Mouse (Mus musculus) midbrain, embryonic 11.5 days (tissue): ENCODE measurements at regions not wholly inside any gene's neighbourhood (a gene's known extent, or its start where the extent isn't known, plus 50 kb on each side); places are given as distances from the start of the nearest gene placed in this dataset.

ENCODE experiments used
- ATAC-seq: fragments of 200-750 bp; cut with Nextera tagmentation; 2 replicates; pipeline ENCODE4 v1.8.0; 2017; ENCODE audit warnings: moderate TSS enrichment, moderate library complexity; ENCODE audit not compliant: low FRiP score
- DNase-seq: peaks from one replicate; pipeline ENCODE4 v3.0.0; 2015; ENCODE audit warnings: low spot score; ENCODE audit errors: missing footprints
- H3K27ac ChIP-seq: fragments of 300-500 bp; sonication (generic); 2 replicates; pipeline ENCODE4 v1.5.1; 2014; ENCODE audit warnings: low read depth, low read length
- H3K27me3 ChIP-seq: fragments of 300-500 bp; sonication (generic); 2 replicates; pipeline ENCODE4 v1.6.1; 2014; ENCODE audit warnings: mild to moderate bottlenecking, low read length, moderate library complexity, mixed read lengths; ENCODE audit not compliant: control insufficient read depth, insufficient read depth
- H3K36me3 ChIP-seq: fragments of 300-500 bp; sonication (generic); 2 replicates; pipeline ENCODE4 v1.6.1; 2014; ENCODE audit warnings: mild to moderate bottlenecking, low read length, moderate library complexity, mixed read lengths; ENCODE audit not compliant: control insufficient read depth, insufficient read depth
- H3K4me1 ChIP-seq: fragments of 300-500 bp; sonication (generic); 2 replicates; pipeline ENCODE4 v1.6.1; 2014; ENCODE audit warnings: low read length; ENCODE audit not compliant: control insufficient read depth, insufficient read depth
- H3K4me2 ChIP-seq: fragments of 300-500 bp; sonication (generic); 2 replicates; pipeline ENCODE4 v1.6.1; 2014; ENCODE audit warnings: mild to moderate bottlenecking, moderate library complexity
- H3K4me3 ChIP-seq: fragments of 300-500 bp; sonication (generic); 2 replicates; pipeline ENCODE4 v1.5.1; 2014; ENCODE audit warnings: low read depth, low read length
- H3K9ac ChIP-seq: fragments of 300-500 bp; sonication (generic); 2 replicates; pipeline ENCODE4 v1.6.1; 2014; ENCODE audit warnings: low read length
- H3K9me3 ChIP-seq: fragments of 300-500 bp; sonication (generic); 2 replicates; pipeline ENCODE4 v1.6.1; 2016; ENCODE audit warnings: low read length; ENCODE audit not compliant: control insufficient read depth
- WGBS: fragments of 180-500 bp; shearing (Covaris S2); extraction: QIAGEN DNeasy Blood & Tissue Kit; methylation state at CpG from one replicate; pipeline ENCODE4 v1.1.7; 2014; 5-methylcytosine and 5-hydroxymethylcytosine counted together

GRCm38 (mm10) chr2:59556870-59557269, 55.0 kb upstream of the Tanc1 start:
- H3K27me3 ChIP-seq: no peaks in the 10 kb centered on the region
- DNase-seq (peak; percentile 62), ATAC-seq (no peak)
- 95% methylated on average over 7 of the region's 7 CpGs for WGBS
- H3K4me2 ChIP-seq: no peak overlapping the region
- no peak overlapping the region for H3K9ac ChIP-seq
- no peaks in the 10 kb centered on the region for H3K4me1 ChIP-seq
- no peaks in the 10 kb centered on the region for H3K9me3 ChIP-seq
- H3K4me3 ChIP-seq: no peak overlapping the region
- no peaks in the 10 kb centered on the region for H3K36me3 ChIP-seq
- H3K27ac ChIP-seq: no peak overlapping the region

- Histone ChIP-seq H3K27me3 (no peaks in the 10 kb centered on the region), H3K4me3 (no peak overlapping the region), H3K9ac (no peak overlapping the region), H3K27ac (no peak overlapping the region), H3K9me3 (no peaks in the 10 kb centered on the region), H3K4me2 (no peak overlapping the region), H3K36me3 (no peaks in the 10 kb centered on the region), H3K4me1 (no peaks in the 10 kb centered on the region; the same call in 1 of the 2 replicates)
- WGBS: 92% methylated on average over 7 of the region's 7 CpGs
- ATAC-seq (no peak), DNase-seq (peak; percentile 75)
Observed at GRCm38 (mm10) chr2:59560488-59560887, 51.4 kb upstream of the Tanc1 start.
